Mouse (Mus musculus): ENCODE data around the gene Cttn. TPM values are rescaled to one million over a fixed set of nuclear protein-coding genes. Genes with fewer than 3 reads are reported as not detected.

Cttn gene
- polyA plus RNA-seq, 1 experiment from 2014 or later: 165 TPM

DNA sequence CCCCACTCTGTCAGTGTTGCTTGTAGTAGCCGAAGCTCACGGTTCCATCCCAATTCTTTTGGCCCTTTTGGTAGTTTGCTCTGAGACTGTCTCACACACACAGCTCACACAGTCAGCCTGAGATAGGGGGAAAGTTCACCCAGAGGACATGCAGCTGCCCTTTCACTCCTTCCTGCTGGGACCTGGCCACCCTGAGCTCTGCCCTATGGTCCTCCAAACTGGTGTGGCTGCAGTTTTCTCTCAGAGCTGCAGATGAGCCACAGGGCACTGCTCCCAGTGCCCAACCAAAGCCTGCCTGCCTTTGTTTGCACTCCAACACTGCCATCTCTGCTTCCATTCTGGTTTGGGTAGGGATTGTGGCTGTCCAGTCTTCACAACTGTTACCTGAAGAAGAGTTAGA, 81.1 kb downstream of the Cttn start:
- WGBS: 85% methylated on average over 2 of the region's 2 CpGs
- no peak for DNase-seq (ENCODE audit: low spot score)
- H3K4me1 ChIP-seq (replicated peaks; ENCODE audit: control insufficient read depth, insufficient read depth, low read length): no peaks in the 10 kb centered on the region
- no peak overlapping the region for H3K4me3 ChIP-seq (replicated peaks; ENCODE audit: low read length)
- no peak overlapping the region for H3K27ac ChIP-seq
- no peak overlapping the region for H3K4me2 ChIP-seq (replicated peaks)
- H3K27me3 ChIP-seq (ENCODE audit: control insufficient read depth, insufficient read depth, low read length): no peaks in the 10 kb centered on the region
- no peaks in the 10 kb centered on the region for H3K36me3 ChIP-seq (replicated peaks; ENCODE audit: control insufficient read depth, insufficient read depth)
- no peak for ATAC-seq (ENCODE audit: low FRiP score)
- no peaks in the 10 kb centered on the region for H3K9me3 ChIP-seq (ENCODE audit: control insufficient read depth, low read length)
- H3K9ac ChIP-seq: no peak overlapping the region

DNA sequence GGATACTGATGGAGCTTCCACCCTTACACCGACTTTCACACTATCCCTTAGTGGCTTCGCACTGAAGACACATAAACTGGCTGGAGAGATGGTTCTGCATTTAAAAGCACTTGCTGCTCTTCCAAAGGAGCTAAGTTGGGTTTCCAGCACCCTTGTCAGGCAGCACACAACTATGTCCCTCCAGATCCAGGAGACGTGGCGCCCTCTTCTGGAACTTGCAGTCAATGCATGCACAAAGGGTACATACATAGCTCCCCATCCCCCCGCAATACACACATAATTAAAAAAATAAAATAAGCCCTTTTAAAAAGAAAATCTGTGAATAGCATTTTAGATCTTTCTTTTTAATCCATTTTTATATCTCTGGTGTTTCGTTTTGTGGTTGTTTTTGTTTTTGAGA, 83.3 kb downstream of the Cttn start:
- H3K36me3 ChIP-seq (replicated peaks; ENCODE audit: control insufficient read depth, insufficient read depth): no peaks in the 10 kb centered on the region
- no peaks in the 10 kb centered on the region for H3K9me3 ChIP-seq (ENCODE audit: control insufficient read depth, low read length)
- 94% methylated on average over 6 of the region's 6 CpGs for WGBS
- H3K4me3 ChIP-seq (replicated peaks; ENCODE audit: low read length): no peak overlapping the region
- H3K4me2 ChIP-seq (replicated peaks): no peak overlapping the region
- no peaks in the 10 kb centered on the region for H3K27me3 ChIP-seq (ENCODE audit: control insufficient read depth, insufficient read depth, low read length)
- no peak overlapping the region for H3K9ac ChIP-seq
- no peak for DNase-seq (ENCODE audit: low spot score)
- H3K27ac ChIP-seq: no peak overlapping the region
- no peaks in the 10 kb centered on the region for H3K4me1 ChIP-seq (replicated peaks; ENCODE audit: control insufficient read depth, insufficient read depth, low read length)
- ATAC-seq (ENCODE audit: low FRiP score): no peak

Other genes with a start within 250 kb of the Cttn start
- gene Ppfia1, start 82.7 kb upstream of the Cttn start, polyA plus RNA-seq (2014; fragmentation: Nextera tagmentation; extraction: Ambion mirVana): 26.0 and 29.3 TPM in 2 replicates
- 4.6 and 5.4 TPM in 2 replicates for gene Fadd, start 111.5 kb upstream of the Cttn start, polyA plus RNA-seq (2014; fragmentation: Nextera tagmentation; extraction: Ambion mirVana)

Data from hindbrain, embryonic 14.5 days (tissue).